Mouse (Mus musculus): Measurements from ENCODE around the gene Emc10. TPM values are rescaled to one million over a fixed set of nuclear protein-coding genes. Genes with fewer than 3 reads are reported as not detected.

Emc10 gene
- polyA plus RNA-seq, 1 experiment: 26.0 TPM

- H3K9me3 ChIP-seq (ENCODE audit: control insufficient read depth, low read length): peaks cover 21% of the 10 kb centered on the region
- H3K4me3 ChIP-seq (replicated peaks): no peak overlapping the region
- peaks cover 59% of the 10 kb centered on the region for H3K4me1 ChIP-seq (ENCODE audit: control insufficient read depth)
- TF ChIP-seq TAL1 (IDR thresholded peaks at IDR 0.05; ENCODE audit: low read length) (no peak), GATA1 (IDR thresholded peaks at IDR 0.05; ENCODE audit: low read length) (no peak)
- H3K27me3 ChIP-seq (ENCODE audit: control insufficient read depth): peaks cover 71% of the 10 kb centered on the region
- peaks cover 12% of the 10 kb centered on the region for H3K36me3 ChIP-seq (ENCODE audit: control insufficient read depth)
Observed at GRCm38 (mm10) chr7:44462218-44463055, 33.9 kb downstream of the Emc10 start.

DNA sequence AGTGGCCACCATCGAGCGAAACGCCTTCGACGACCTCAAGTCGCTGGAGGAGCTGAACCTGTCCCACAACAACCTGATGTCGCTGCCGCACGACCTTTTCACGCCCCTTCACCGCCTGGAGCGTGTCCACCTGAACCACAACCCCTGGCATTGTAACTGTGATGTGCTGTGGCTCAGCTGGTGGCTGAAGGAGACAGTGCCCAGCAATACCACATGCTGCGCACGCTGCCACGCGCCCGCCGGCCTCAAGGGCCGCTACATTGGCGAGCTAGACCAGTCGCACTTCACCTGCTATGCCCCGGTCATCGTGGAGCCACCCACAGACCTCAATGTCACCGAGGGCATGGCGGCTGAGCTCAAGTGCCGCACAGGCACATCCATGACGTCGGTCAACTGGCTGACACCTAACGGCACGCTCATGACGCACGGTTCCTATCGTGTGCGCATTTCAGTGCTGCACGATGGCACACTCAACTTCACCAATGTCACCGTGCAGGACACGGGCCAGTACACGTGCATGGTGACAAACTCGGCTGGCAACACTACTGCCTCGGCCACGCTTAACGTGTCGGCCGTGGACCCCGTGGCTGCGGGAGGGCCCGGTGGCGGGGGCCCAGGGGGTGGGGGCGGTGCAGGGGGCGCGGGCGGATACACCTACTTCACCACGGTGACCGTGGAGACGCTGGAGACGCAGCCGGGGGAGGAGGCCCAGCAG is 34.7 kb downstream of the Emc10 start:
- Histone ChIP-seq H3K4me3 (replicated peaks) (no peak overlapping the region), H3K36me3 (ENCODE audit: control insufficient read depth) (peaks cover 7% of the 10 kb centered on the region), H3K9me3 (ENCODE audit: control insufficient read depth, low read length) (peaks cover 21% of the 10 kb centered on the region), H3K27me3 (ENCODE audit: control insufficient read depth) (peaks cover 77% of the 10 kb centered on the region), H3K4me1 (ENCODE audit: control insufficient read depth) (peaks cover 59% of the 10 kb centered on the region)
- TF ChIP-seq GATA1 (IDR thresholded peaks at IDR 0.05; ENCODE audit: low read length): no peak
- TF ChIP-seq TAL1 (IDR thresholded peaks at IDR 0.05; ENCODE audit: low read length): no peak

- peaks cover 2% of the 10 kb centered on the region; the same call in 1 of the 2 replicates for H3K36me3 ChIP-seq (ENCODE audit: control insufficient read depth)
- peaks cover 59% of the 10 kb centered on the region for H3K4me1 ChIP-seq (ENCODE audit: control insufficient read depth)
- TF ChIP-seq TAL1 (IDR thresholded peaks at IDR 0.05; ENCODE audit: low read length) (no peak), GATA1 (IDR thresholded peaks at IDR 0.05; ENCODE audit: low read length) (no peak)
- no peak overlapping the region for H3K4me3 ChIP-seq (replicated peaks)
- H3K27me3 ChIP-seq (ENCODE audit: control insufficient read depth): peaks cover 77% of the 10 kb centered on the region
- H3K9me3 ChIP-seq (ENCODE audit: control insufficient read depth, low read length): peaks cover 21% of the 10 kb centered on the region
Observed at GRCm38 (mm10) chr7:44460767-44461502, 35.4 kb downstream of the Emc10 start.

- Histone ChIP-seq H3K4me1 (ENCODE audit: control insufficient read depth) (peaks cover 56% of the 10 kb centered on the region), H3K36me3 (ENCODE audit: control insufficient read depth) (0 out of 2 replicates have a peak, but pooled peaks cover under 1% of the 10 kb centered on the region), H3K4me3 (replicated peaks) (no peak overlapping the region), H3K27me3 (ENCODE audit: control insufficient read depth) (peaks cover 77% of the 10 kb centered on the region), H3K9me3 (ENCODE audit: control insufficient read depth, low read length) (peaks cover 21% of the 10 kb centered on the region)
- TF ChIP-seq TAL1 (IDR thresholded peaks at IDR 0.05; ENCODE audit: low read length) (no peak), GATA1 (IDR thresholded peaks at IDR 0.05; ENCODE audit: low read length) (no peak)
Observed at GRCm38 (mm10) chr7:44460067-44460466, 36.3 kb downstream of the Emc10 start.

DNA sequence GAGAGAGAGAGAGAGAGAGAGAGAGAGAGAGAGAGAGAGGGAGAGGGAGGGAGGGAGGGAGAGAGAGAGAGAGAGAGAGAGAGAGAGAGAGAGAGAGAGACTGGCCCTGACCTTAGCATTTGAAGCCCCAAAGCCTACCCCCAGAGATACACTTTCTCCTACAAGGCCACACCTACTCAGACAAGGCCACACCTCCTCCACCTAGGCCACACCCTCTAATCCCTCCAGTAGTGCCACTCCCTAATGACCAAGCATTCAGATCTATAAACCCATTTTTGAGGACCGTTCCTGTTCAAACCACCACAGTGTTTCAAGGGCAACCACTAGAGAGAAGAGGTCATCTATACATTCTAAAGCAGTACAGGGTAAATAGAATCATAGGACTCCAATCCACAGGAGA is 40.0 kb downstream of the Emc10 start:
- Histone ChIP-seq H3K27me3 (ENCODE audit: control insufficient read depth) (peaks cover 68% of the 10 kb centered on the region), H3K4me1 (ENCODE audit: control insufficient read depth) (peaks cover 32% of the 10 kb centered on the region), H3K36me3 (ENCODE audit: control insufficient read depth) (no peaks in the 10 kb centered on the region), H3K4me3 (replicated peaks) (no peak overlapping the region), H3K9me3 (ENCODE audit: control insufficient read depth, low read length) (peaks cover 8% of the 10 kb centered on the region)
- no peak for TF ChIP-seq GATA1 (IDR thresholded peaks at IDR 0.05; ENCODE audit: low read length)

DNA sequence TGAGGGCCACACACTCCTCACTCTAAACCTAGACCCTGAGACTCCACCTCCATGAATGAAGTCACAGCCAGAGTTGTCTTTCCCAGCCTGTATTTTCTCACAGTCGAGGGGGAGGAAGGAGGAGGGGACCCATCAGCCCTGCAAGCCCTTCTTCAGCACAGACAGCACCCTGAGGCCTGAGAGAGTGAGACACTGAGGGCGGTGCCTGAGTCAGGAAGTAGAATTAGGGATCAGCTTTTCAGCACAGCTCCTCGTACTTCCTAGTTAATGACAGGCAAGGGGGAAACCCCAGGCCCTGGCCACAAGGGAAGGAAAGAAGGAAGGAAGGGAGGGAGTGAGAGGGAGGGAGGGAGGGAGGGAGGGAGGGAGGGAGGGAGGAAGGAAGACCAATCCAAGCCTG is 43.1 kb downstream of the Emc10 start:
- H3K9me3 ChIP-seq (ENCODE audit: control insufficient read depth, low read length): no peaks in the 10 kb centered on the region; the same call in 1 of the 2 replicates
- no peaks in the 10 kb centered on the region for H3K36me3 ChIP-seq (ENCODE audit: control insufficient read depth)
- H3K4me3 ChIP-seq (replicated peaks): no peak overlapping the region
- H3K27me3 ChIP-seq (ENCODE audit: control insufficient read depth): peaks cover 62% of the 10 kb centered on the region
- TF ChIP-seq TAL1 (IDR thresholded peaks at IDR 0.05; ENCODE audit: low read length) (no peak), GATA1 (IDR thresholded peaks at IDR 0.05; ENCODE audit: low read length) (no peak)
- H3K4me1 ChIP-seq (ENCODE audit: control insufficient read depth): peaks cover 30% of the 10 kb centered on the region

GRCm38 (mm10) chr7:44446070-44446855 is 50.1 kb downstream of the Emc10 start:
- peaks cover 13% of the 10 kb centered on the region for H3K4me1 ChIP-seq (ENCODE audit: control insufficient read depth)
- TF ChIP-seq GATA1 (IDR thresholded peaks at IDR 0.05; ENCODE audit: low read length): no peak
- TF ChIP-seq TAL1 (IDR thresholded peaks at IDR 0.05; ENCODE audit: low read length): no peak

GRCm38 (mm10) chr7:44445528-44445923 is 50.8 kb downstream of the Emc10 start:
- peaks cover 96% of the 10 kb centered on the region for H3K27me3 ChIP-seq (ENCODE audit: control insufficient read depth)
- no peak overlapping the region for H3K4me3 ChIP-seq (replicated peaks)
- H3K9me3 ChIP-seq (ENCODE audit: control insufficient read depth, low read length): peaks cover 2% of the 10 kb centered on the region; the same call in 1 of the 2 replicates
- H3K4me1 ChIP-seq (ENCODE audit: control insufficient read depth): peaks cover 13% of the 10 kb centered on the region
- no peaks in the 10 kb centered on the region for H3K36me3 ChIP-seq (ENCODE audit: control insufficient read depth)
- no peak for TF ChIP-seq GATA1 (IDR thresholded peaks at IDR 0.05; ENCODE audit: low read length)
- no peak for TF ChIP-seq TAL1 (IDR thresholded peaks at IDR 0.05; ENCODE audit: low read length)

More at GRCm38 (mm10) chr7:44446070-44446855, 50.1 kb downstream of the Emc10 start:
- Histone ChIP-seq H3K9me3 (ENCODE audit: control insufficient read depth, low read length) (peaks cover 2% of the 10 kb centered on the region; the same call in 1 of the 2 replicates), H3K36me3 (ENCODE audit: control insufficient read depth) (no peaks in the 10 kb centered on the region), H3K4me3 (replicated peaks) (no peak overlapping the region), H3K27me3 (ENCODE audit: control insufficient read depth) (peaks cover 91% of the 10 kb centered on the region)

Measured in erythroblast, embryonic 14.5 days (primary cell).